Mouse (Mus musculus) cerebellum, adult 8-10 months (tissue): ENCODE results near the gene Dus2.
A peak's percentile ranks its signal among the peaks of the same experiment; 100 is the strongest.
"Not testable (repeated sequence)": the region's sequence is repeated elsewhere in the genome, so short reads cannot be mapped to it uniquely, and the experiment has no call there.

Source experiments
- DNase-seq: peaks from one replicate; pipeline ENCODE4 v3.0.0; 2022

The Dus2 gene

GRCm38 (mm10) chr8:105991546-105991945, 409 bp downstream of the Dus2 start:
- DNase-seq: no peak

- DNase-seq: no peak
Measured at GRCm38 (mm10) chr8:105992499-105992898, 1.4 kb downstream of the Dus2 start.

GRCm38 (mm10) chr8:105993226-105993625, 2.1 kb downstream of the Dus2 start:
- DNase-seq: no peak

GRCm38 (mm10) chr8:105996359-105996758, 5.2 kb downstream of the Dus2 start:
- DNase-seq: no peak

GRCm38 (mm10) chr8:105998971-105999370, 7.8 kb downstream of the Dus2 start:
- DNase-seq: no peak

GRCm38 (mm10) chr8:106001908-106002307, 10.8 kb downstream of the Dus2 start:
- DNase-seq: peak; percentile 74

GRCm38 (mm10) chr8:106004538-106005207, 13.5 kb downstream of the Dus2 start:
- DNase-seq: no peak

- DNase-seq: no peak
Measured at GRCm38 (mm10) chr8:106005875-106006274, 14.7 kb downstream of the Dus2 start, which contains the start of gene Dpep2nb. Dpep2nb (minus strand) TSS chr8:106005975.

GRCm38 (mm10) chr8:106006413-106006812, 15.3 kb downstream of the Dus2 start:
- DNase-seq: no peak

- DNase-seq: no peak
Measured at GRCm38 (mm10) chr8:106007135-106007534, 16.0 kb downstream of the Dus2 start.

- DNase-seq: not testable (repeated sequence)
Measured at GRCm38 (mm10) chr8:106007891-106008290, 16.8 kb downstream of the Dus2 start.

- peak; percentile 90 for DNase-seq
Measured at GRCm38 (mm10) chr8:106010748-106011642, 19.9 kb downstream of the Dus2 start.

- DNase-seq: no peak
Measured at GRCm38 (mm10) chr8:106011643-106011986, 20.5 kb downstream of the Dus2 start, which contains the start of gene Ddx28. Ddx28 (minus strand) TSS chr8:106011882.

GRCm38 (mm10) chr8:106012203-106012602, 21.1 kb downstream of the Dus2 start:
- DNase-seq: not testable (repeated sequence)

GRCm38 (mm10) chr8:106016284-106016683, 25.1 kb downstream of the Dus2 start:
- no peak for DNase-seq

GRCm38 (mm10) chr8:106017130-106017529, 26.0 kb downstream of the Dus2 start:
- no peak for DNase-seq

- DNase-seq: no peak
Measured at GRCm38 (mm10) chr8:106018039-106018438, 26.9 kb downstream of the Dus2 start.

- DNase-seq: peak; percentile 88
Measured at GRCm38 (mm10) chr8:106022483-106022882, 31.3 kb downstream of the Dus2 start.

- DNase-seq: no peak
Measured at GRCm38 (mm10) chr8:106038721-106039120, 47.6 kb downstream of the Dus2 start.

GRCm38 (mm10) chr8:106039605-106040004, 48.5 kb downstream of the Dus2 start:
- DNase-seq: no peak

- no peak for DNase-seq
Measured at GRCm38 (mm10) chr8:106040218-106040617, 49.1 kb downstream of the Dus2 start.

- no peak for DNase-seq
Measured at GRCm38 (mm10) chr8:106043055-106043454, 51.9 kb downstream of the Dus2 start.

GRCm38 (mm10) chr8:106044151-106044550, 53.0 kb downstream of the Dus2 start:
- no peak for DNase-seq
